9 mouse cellular contexts compared by ENCODE assay signal in the genomic region with DNA sequence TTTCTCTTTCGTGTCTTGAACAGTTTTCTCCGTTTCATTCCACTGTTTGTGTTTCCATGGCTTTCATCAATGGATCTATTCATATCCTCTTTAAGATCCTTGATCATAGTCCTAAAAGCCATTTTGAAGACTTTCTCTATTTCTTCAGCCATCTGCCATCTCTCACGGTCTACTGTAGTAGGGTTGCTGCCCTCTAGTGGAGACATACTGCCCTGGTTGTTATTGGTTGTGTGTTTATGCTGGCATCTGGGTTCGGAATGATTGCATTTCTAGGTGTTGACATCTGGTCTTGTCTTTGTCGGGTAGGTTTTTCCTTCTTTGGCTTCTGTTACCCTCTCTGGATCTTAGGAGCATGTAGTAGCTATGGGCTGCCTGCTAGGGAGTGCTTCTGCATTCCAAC. TPM values are rescaled to one million over a fixed set of nuclear protein-coding genes. Genes with fewer than 3 reads are reported as not detected.
DNase-seq lines count a peak whose midpoint lies in the region; ATAC-seq lines count a peak whose summit lies in the region.
"Had no signal": no experiment of that assay in that cellular context is flagged by ENCODE, and none has a peak within 500 bp of the region (broad histone marks: within the 10 kb centered on the region; RNA-seq: fewer than 3 reads in every experiment).

No protein-coding gene starts in this region.

- 48% methylated on average over 5 of the region's 5 CpGs for WGBS in hindbrain, embryonic 10.5 days
- 38% methylated on average over 5 of the region's 5 CpGs for WGBS in hindbrain, embryonic 16.5 days
- WGBS in forebrain, embryonic 12.5 days = 46% methylated on average over 5 of the region's 5 CpGs

- no peaks in the 10 kb centered on the region for H3K36me3 ChIP-seq in hindbrain, embryonic 10.5 days
- no peaks in the 10 kb centered on the region for H3K36me3 ChIP-seq in hindbrain, embryonic 16.5 days (ENCODE audit: control insufficient read depth, insufficient read depth, low read length)
- no peaks in the 10 kb centered on the region for H3K36me3 ChIP-seq in forebrain, embryonic 12.5 days (replicated peaks)

- H3K9ac ChIP-seq in hindbrain, embryonic 16.5 days (ENCODE audit: low read depth, low read length) = no peak overlapping the region
- H3K9ac ChIP-seq in forebrain, embryonic 12.5 days = no peak overlapping the region
- H3K9ac ChIP-seq: neural tube, embryonic 12.5 days had no signal

- no peak overlapping the region for H3K27ac ChIP-seq in hindbrain, embryonic 10.5 days
- H3K27ac ChIP-seq in hindbrain, embryonic 16.5 days (ENCODE audit: low read depth, low read length) = no peak overlapping the region
- H3K27ac ChIP-seq in forebrain, embryonic 12.5 days = no peak overlapping the region
- H3K27ac ChIP-seq: neural tube, embryonic 12.5 days had no signal

- no peak overlapping the region for H3K4me2 ChIP-seq in hindbrain, embryonic 16.5 days (ENCODE audit: low read length)
- H3K4me2 ChIP-seq in forebrain, embryonic 12.5 days = no peak overlapping the region
- H3K4me2 ChIP-seq: neural tube, embryonic 12.5 days had no signal

- peaks cover 8% of the 10 kb centered on the region for H3K9me3 ChIP-seq in hindbrain, embryonic 10.5 days
- H3K9me3 ChIP-seq in hindbrain, embryonic 16.5 days (ENCODE audit: control insufficient read depth, low read length) = no peaks in the 10 kb centered on the region
- H3K9me3 ChIP-seq in forebrain, embryonic 12.5 days = no peaks in the 10 kb centered on the region

- 0 out of 2 replicates have a peak, but pooled peaks cover 3% of the 10 kb centered on the region for H3K4me1 ChIP-seq in hindbrain, embryonic 10.5 days (replicated peaks)
- no peaks in the 10 kb centered on the region for H3K4me1 ChIP-seq in hindbrain, embryonic 16.5 days (ENCODE audit: control insufficient read depth, insufficient read depth, low read depth, low read length)
- H3K4me1 ChIP-seq in forebrain, embryonic 12.5 days = no peaks in the 10 kb centered on the region
- H3K4me1 ChIP-seq: neural tube, embryonic 12.5 days had no signal

- H3K4me3 ChIP-seq in hindbrain, embryonic 10.5 days = no peak overlapping the region
- no peak overlapping the region for H3K4me3 ChIP-seq in hindbrain, embryonic 16.5 days (ENCODE audit: low read length)
- no peak overlapping the region for H3K4me3 ChIP-seq in forebrain, embryonic 12.5 days (replicated peaks)
- H3K4me3 ChIP-seq: neural tube, embryonic 12.5 days had no signal

- H3K27me3 ChIP-seq in hindbrain, embryonic 10.5 days (ENCODE audit: insufficient read depth, poor library complexity, severe bottlenecking) = no peaks in the 10 kb centered on the region
- H3K27me3 ChIP-seq in hindbrain, embryonic 16.5 days (replicated peaks; ENCODE audit: control insufficient read depth, insufficient read depth, low read length) = no peaks in the 10 kb centered on the region
- no peaks in the 10 kb centered on the region for H3K27me3 ChIP-seq in forebrain, embryonic 12.5 days
- H3K27me3 ChIP-seq: neural tube, embryonic 12.5 days had no signal

- DNase-seq in hindbrain, embryonic 10.5 days (ENCODE audit: low spot score) = peak; percentile 33
- peak; percentile 59 to 61 for DNase-seq in B cell, adult 2 months
- DNase-seq in ZHBTc4 (ENCODE audit: low read depth, low spot score) = peak; percentile 73
- peak; percentile 45 for DNase-seq in embryo, embryonic 9.5 days (ENCODE audit: extremely low spot score)
- DNase-seq in layer of hippocampus, adult 9-10 months (ENCODE audit: low spot score) = peak; percentile 44
- DNase-seq in retina, adult 2 months (ENCODE audit: low read depth, low spot score) = peak; percentile 50

- ATAC-seq in hindbrain, embryonic 16.5 days = no peak
- no peak for ATAC-seq in forebrain, embryonic 12.5 days (ENCODE audit: low FRiP score)

RNA-seq across cellular contexts. Expression of gene Ccdc180, which starts 11.2 kb away (rescaled TPM):
- polyA plus RNA-seq in hindbrain, embryonic 10.5 days (2016; fragmentation: Nextera tagmentation; extraction: Ambion mirVana) = 0.24 and 0.67 TPM in 2 replicates
- polyA plus RNA-seq in hindbrain, embryonic 16.5 days (2015; fragmentation: Nextera tagmentation; extraction: Ambion mirVana) = 0.26 and 0.57 TPM in 2 replicates
- 0.11 and 0.17 TPM in 2 replicates for polyA plus RNA-seq in forebrain, embryonic 12.5 days (2016; fragmentation: Nextera tagmentation; extraction: Ambion mirVana)
- polyA plus RNA-seq: neural tube, embryonic 12.5 days had no signal

RNA-seq across cellular contexts. Expression of gene Stra6l, which starts 30.5 kb away (rescaled TPM):
- polyA plus RNA-seq in hindbrain, embryonic 10.5 days (2016; fragmentation: Nextera tagmentation; extraction: Ambion mirVana) = 0.29 and 0.54 TPM in 2 replicates
- 0.29 and 0.36 TPM in 2 replicates for polyA plus RNA-seq in hindbrain, embryonic 16.5 days (2015; fragmentation: Nextera tagmentation; extraction: Ambion mirVana)
- polyA plus RNA-seq in forebrain, embryonic 12.5 days (2016; fragmentation: Nextera tagmentation; extraction: Ambion mirVana) = 0.65 and 1.2 TPM in 2 replicates

RNA-seq across cellular contexts. Expression of gene Igfbpl1, which starts 52.2 kb away (rescaled TPM):
- 13.7 and 56.4 TPM in 2 replicates for polyA plus RNA-seq in hindbrain, embryonic 10.5 days (2016; fragmentation: Nextera tagmentation; extraction: Ambion mirVana)
- polyA plus RNA-seq in hindbrain, embryonic 16.5 days (2015; fragmentation: Nextera tagmentation; extraction: Ambion mirVana) = 20.2 and 27.3 TPM in 2 replicates
- 55.9 and 74.5 TPM in 2 replicates for polyA plus RNA-seq in forebrain, embryonic 12.5 days (2016; fragmentation: Nextera tagmentation; extraction: Ambion mirVana)
